Mouse (Mus musculus): ENCODE results near the gene Carmil3. TPM values are rescaled to one million over a fixed set of nuclear protein-coding genes. Genes with fewer than 3 reads are reported as not detected.

The Carmil3 gene
- polyA plus RNA-seq, 1 experiment from 2014 or later: 1.6 TPM

GRCm38 (mm10) chr14:55477829-55478228 is 12.6 kb upstream of the Carmil3 start:
- H3K27me3 ChIP-seq (ENCODE audit: control insufficient read depth, insufficient read depth, low read length): no peaks in the 10 kb centered on the region
- no peak overlapping the region for H3K27ac ChIP-seq (replicated peaks in 1 of 2; ENCODE audit: control insufficient read depth in 1 of 2, insufficient read depth in 1 of 2, low read depth in 2 of 2, low read length in 2 of 2)
- H3K4me2 ChIP-seq (ENCODE audit: low read length): no peak overlapping the region
- ATAC-seq (ENCODE audit: insufficient number of reproducible peaks, insufficient read depth, low FRiP score, low read depth): no peak
- H3K9me3 ChIP-seq (ENCODE audit: control insufficient read depth, low read length): no peaks in the 10 kb centered on the region
- no peak overlapping the region for H3K9ac ChIP-seq (ENCODE audit: low read length)
- peaks cover 16% of the 10 kb centered on the region for H3K36me3 ChIP-seq (ENCODE audit: control insufficient read depth, insufficient read depth, low read length)
- WGBS: 61% methylated on average over 5 of the region's 5 CpGs
- no peaks in the 10 kb centered on the region for H3K4me1 ChIP-seq (ENCODE audit: control insufficient read depth in 2 of 2, insufficient read depth in 2 of 2, low read length in 2 of 2)
- H3K4me3 ChIP-seq (ENCODE audit: control insufficient read depth in 1 of 2, insufficient read depth in 1 of 2, low read depth in 1 of 2, low read length in 2 of 2): no peak overlapping the region

DNA sequence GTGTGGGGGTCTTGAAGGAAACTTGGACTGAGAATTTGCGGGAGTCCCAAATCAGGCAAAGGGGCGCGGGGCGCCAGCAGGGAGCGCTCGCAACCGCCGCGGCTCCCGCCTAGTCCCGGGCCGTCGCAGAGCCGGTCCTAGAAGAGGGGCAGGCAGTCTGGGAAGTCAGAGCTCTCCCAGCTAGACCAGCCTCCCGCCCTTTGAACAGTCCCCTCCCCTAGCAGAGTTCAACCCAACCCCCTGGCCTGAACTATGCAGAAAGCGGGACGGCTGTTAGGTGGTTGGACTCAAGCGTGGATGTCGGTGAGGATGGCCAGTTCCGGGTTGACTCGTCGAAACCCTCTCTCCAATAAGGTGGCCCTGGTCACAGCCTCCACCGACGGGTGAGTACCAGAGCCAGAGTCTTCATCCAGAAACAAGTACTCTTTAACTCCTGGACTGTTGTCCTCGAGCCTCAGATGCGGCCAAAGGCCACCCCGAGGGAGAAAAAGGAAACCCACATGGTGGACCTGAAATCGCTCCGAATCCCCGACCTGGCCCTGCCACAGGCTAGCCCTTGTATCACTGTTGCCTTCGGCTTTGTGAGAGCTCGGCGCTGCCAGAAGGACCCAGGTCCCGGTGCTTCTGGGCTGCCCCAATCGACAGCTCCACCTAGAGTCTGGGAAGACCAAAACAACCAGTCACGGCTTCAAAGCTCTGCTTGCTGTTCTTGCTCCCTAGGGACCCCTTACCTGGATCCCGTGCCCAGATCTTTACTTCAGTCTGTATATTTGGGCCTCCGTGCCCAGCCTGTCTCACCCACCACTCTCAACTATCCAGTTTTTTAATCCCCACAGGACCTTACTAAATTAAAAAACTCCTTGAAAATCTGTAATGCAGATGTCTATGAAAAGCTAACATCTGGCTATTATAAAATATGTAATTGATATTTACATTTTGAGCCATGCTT is 11.5 kb upstream of the Carmil3 start, which contains the start of gene Dhrs4:
Dhrs4 (plus strand) TSS at position 108 of the 949 bp plus-strand sequence.
- peak within 1 kb of the TSS; percentile 57 to 64 for H3K4me3 ChIP-seq (ENCODE audit: control insufficient read depth in 1 of 2, insufficient read depth in 1 of 2, low read depth in 1 of 2, low read length in 2 of 2)
- H3K9me3 ChIP-seq (ENCODE audit: control insufficient read depth, low read length): no peaks in the 10 kb centered on the region
- peak; percentile 96 for ATAC-seq (ENCODE audit: insufficient number of reproducible peaks, insufficient read depth, low FRiP score, low read depth)
- WGBS: under 1% methylated on average over 38 of the region's 38 CpGs
- no peaks in the 10 kb centered on the region for H3K27me3 ChIP-seq (ENCODE audit: control insufficient read depth, insufficient read depth, low read length)
- H3K27ac ChIP-seq (replicated peaks in 1 of 2; ENCODE audit: control insufficient read depth in 1 of 2, insufficient read depth in 1 of 2, low read depth in 2 of 2, low read length in 2 of 2): peak within 1 kb of the TSS; percentile 37 to 82
- no peaks in the 10 kb centered on the region for H3K4me1 ChIP-seq (ENCODE audit: control insufficient read depth in 2 of 2, insufficient read depth in 2 of 2, low read length in 2 of 2)
- peak within 1 kb of the TSS; percentile 83 for H3K4me2 ChIP-seq (ENCODE audit: low read length)
- H3K9ac ChIP-seq (ENCODE audit: low read length): peak within 1 kb of the TSS; percentile 85
- H3K36me3 ChIP-seq (ENCODE audit: control insufficient read depth, insufficient read depth, low read length): peaks cover 19% of the 10 kb centered on the region

- Histone ChIP-seq H3K9ac (ENCODE audit: low read length) (0 out of 2 replicates have a peak overlapping the region, but pooled peaks have one; percentile 85), H3K4me3 (ENCODE audit: control insufficient read depth in 1 of 2, insufficient read depth in 1 of 2, low read depth in 1 of 2, low read length in 2 of 2) (no peak overlapping the region), H3K4me2 (ENCODE audit: low read length) (peak overlapping the region; percentile 83; the same call in 1 of the 2 replicates), H3K9me3 (ENCODE audit: control insufficient read depth, low read length) (no peaks in the 10 kb centered on the region), H3K27ac (replicated peaks in 1 of 2; ENCODE audit: control insufficient read depth in 1 of 2, insufficient read depth in 1 of 2, low read depth in 2 of 2, low read length in 2 of 2) (no peak overlapping the region), H3K4me1 (ENCODE audit: control insufficient read depth in 2 of 2, insufficient read depth in 2 of 2, low read length in 2 of 2) (no peaks in the 10 kb centered on the region), H3K27me3 (ENCODE audit: control insufficient read depth, insufficient read depth, low read length) (no peaks in the 10 kb centered on the region), H3K36me3 (ENCODE audit: control insufficient read depth, insufficient read depth, low read length) (peaks cover 24% of the 10 kb centered on the region)
- WGBS: 85% methylated on average over 10 of the region's 10 CpGs
- ATAC-seq (ENCODE audit: insufficient number of reproducible peaks, insufficient read depth, low FRiP score, low read depth): no peak
Measured at GRCm38 (mm10) chr14:55479629-55480028, 10.8 kb upstream of the Carmil3 start.

GRCm38 (mm10) chr14:55484430-55485085 is 5.9 kb upstream of the Carmil3 start:
- H3K4me3 ChIP-seq (ENCODE audit: control insufficient read depth in 1 of 2, insufficient read depth in 1 of 2, low read depth in 1 of 2, low read length in 2 of 2): no peak overlapping the region
- H3K4me1 ChIP-seq (ENCODE audit: control insufficient read depth in 2 of 2, insufficient read depth in 2 of 2, low read length in 2 of 2): no peaks in the 10 kb centered on the region
- no peak for ATAC-seq (ENCODE audit: insufficient number of reproducible peaks, insufficient read depth, low FRiP score, low read depth)
- no peaks in the 10 kb centered on the region for H3K9me3 ChIP-seq (ENCODE audit: control insufficient read depth, low read length)
- WGBS: 68% methylated on average over 5 of the region's 5 CpGs
- H3K36me3 ChIP-seq (ENCODE audit: control insufficient read depth, insufficient read depth, low read length): peaks cover 47% of the 10 kb centered on the region
- H3K27me3 ChIP-seq (ENCODE audit: control insufficient read depth, insufficient read depth, low read length): no peaks in the 10 kb centered on the region
- H3K27ac ChIP-seq (replicated peaks in 1 of 2; ENCODE audit: control insufficient read depth in 1 of 2, insufficient read depth in 1 of 2, low read depth in 2 of 2, low read length in 2 of 2): no peak overlapping the region
- no peak overlapping the region for H3K4me2 ChIP-seq (ENCODE audit: low read length)
- H3K9ac ChIP-seq (ENCODE audit: low read length): no peak overlapping the region

- Histone ChIP-seq H3K4me2 (ENCODE audit: low read length) (no peak overlapping the region), H3K36me3 (ENCODE audit: control insufficient read depth, insufficient read depth, low read length) (peaks cover 35% of the 10 kb centered on the region), H3K27ac (replicated peaks in 1 of 2; ENCODE audit: control insufficient read depth in 1 of 2, insufficient read depth in 1 of 2, low read depth in 2 of 2, low read length in 2 of 2) (no peak overlapping the region), H3K4me3 (ENCODE audit: control insufficient read depth in 1 of 2, insufficient read depth in 1 of 2, low read depth in 1 of 2, low read length in 2 of 2) (no peak overlapping the region), H3K27me3 (ENCODE audit: control insufficient read depth, insufficient read depth, low read length) (no peaks in the 10 kb centered on the region), H3K4me1 (ENCODE audit: control insufficient read depth in 2 of 2, insufficient read depth in 2 of 2, low read length in 2 of 2) (peaks cover 2 to 6% of the 10 kb centered on the region in 2 experiments; a peak in 1 of 4 replicates), H3K9me3 (ENCODE audit: control insufficient read depth, low read length) (no peaks in the 10 kb centered on the region), H3K9ac (ENCODE audit: low read length) (no peak overlapping the region)
- ATAC-seq (ENCODE audit: insufficient number of reproducible peaks, insufficient read depth, low FRiP score, low read depth): no peak
- WGBS: 79% methylated on average over 8 of the region's 8 CpGs
Measured at GRCm38 (mm10) chr14:55486836-55487235, 3.6 kb upstream of the Carmil3 start.

DNA sequence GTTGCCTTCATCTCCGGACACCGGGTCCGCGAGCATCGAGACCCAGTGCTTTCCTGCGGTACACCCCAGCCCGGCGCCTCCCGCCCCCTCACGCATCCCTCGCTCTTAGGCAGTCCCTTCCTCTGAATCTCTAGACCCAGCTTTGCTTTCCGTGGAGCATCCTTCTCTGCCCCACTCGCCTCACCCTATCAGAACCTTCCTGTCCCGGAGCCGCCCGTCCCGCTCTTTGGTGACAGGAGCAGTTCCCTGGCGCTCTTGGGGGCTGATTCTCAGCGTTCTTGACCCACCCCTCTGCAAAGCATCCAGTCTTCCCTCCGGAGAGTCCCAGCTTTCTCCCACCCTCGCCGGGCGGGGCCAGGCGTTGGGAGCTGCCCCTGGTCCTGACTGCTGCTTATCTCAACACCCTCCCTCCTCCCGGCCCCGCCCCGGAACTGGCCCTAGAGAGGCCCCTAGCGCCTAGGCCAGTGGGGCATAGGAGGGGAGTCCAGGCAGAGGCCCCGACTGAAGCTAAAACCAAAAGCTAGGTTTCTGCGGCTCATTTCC is 911 bp downstream of the Carmil3 start:
- H3K27ac ChIP-seq (replicated peaks in 1 of 2; ENCODE audit: control insufficient read depth in 1 of 2, insufficient read depth in 1 of 2, low read depth in 2 of 2, low read length in 2 of 2): 0 out of 4 replicates have a peak overlapping the region, but pooled peaks of 1 of the 2 experiments have one; percentile 11
- H3K4me2 ChIP-seq (ENCODE audit: low read length): peak overlapping the region; percentile 98
- peaks cover 13% of the 10 kb centered on the region for H3K36me3 ChIP-seq (ENCODE audit: control insufficient read depth, insufficient read depth, low read length)
- H3K4me1 ChIP-seq (ENCODE audit: control insufficient read depth in 2 of 2, insufficient read depth in 2 of 2, low read length in 2 of 2): peaks cover 6 to 13% of the 10 kb centered on the region in 2 experiments
- H3K4me3 ChIP-seq (ENCODE audit: control insufficient read depth in 1 of 2, insufficient read depth in 1 of 2, low read depth in 1 of 2, low read length in 2 of 2): peak overlapping the region; percentile 67 to 71
- H3K9ac ChIP-seq (ENCODE audit: low read length): peak overlapping the region; percentile 72
- H3K27me3 ChIP-seq (ENCODE audit: control insufficient read depth, insufficient read depth, low read length): no peaks in the 10 kb centered on the region
- no peaks in the 10 kb centered on the region for H3K9me3 ChIP-seq (ENCODE audit: control insufficient read depth, low read length)
- peak; percentile 35 for ATAC-seq (ENCODE audit: insufficient number of reproducible peaks, insufficient read depth, low FRiP score, low read depth)
- under 1% methylated on average over 23 of the region's 30 CpGs for WGBS

DNA sequence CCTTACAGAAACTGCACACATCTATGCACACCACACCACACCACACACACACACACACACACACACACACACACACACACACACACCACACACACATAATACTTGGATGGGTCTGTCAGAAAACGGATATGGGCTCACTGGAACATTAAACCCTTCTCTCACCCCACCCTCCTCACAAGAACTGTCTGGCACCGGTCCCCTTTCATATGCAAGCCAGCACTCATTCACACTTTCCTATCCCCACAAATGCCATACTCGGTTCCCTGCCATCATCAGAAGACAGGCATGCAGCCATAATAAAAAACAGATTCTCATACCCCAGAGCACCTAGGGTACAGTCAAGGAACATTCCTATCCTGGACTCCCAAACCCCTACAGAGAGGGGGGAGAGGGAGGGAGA is 1.7 kb downstream of the Carmil3 start:
- Histone ChIP-seq H3K27me3 (ENCODE audit: control insufficient read depth, insufficient read depth, low read length) (no peaks in the 10 kb centered on the region), H3K36me3 (ENCODE audit: control insufficient read depth, insufficient read depth, low read length) (peaks cover 6% of the 10 kb centered on the region), H3K4me1 (ENCODE audit: control insufficient read depth in 2 of 2, insufficient read depth in 2 of 2, low read length in 2 of 2) (peaks cover 14 to 19% of the 10 kb centered on the region in 2 experiments), H3K27ac (replicated peaks in 1 of 2; ENCODE audit: control insufficient read depth in 1 of 2, insufficient read depth in 1 of 2, low read depth in 2 of 2, low read length in 2 of 2) (no peak overlapping the region), H3K9ac (ENCODE audit: low read length) (no peak overlapping the region), H3K4me2 (ENCODE audit: low read length) (0 out of 2 replicates have a peak overlapping the region, but pooled peaks have one; percentile 98), H3K9me3 (ENCODE audit: control insufficient read depth, low read length) (no peaks in the 10 kb centered on the region), H3K4me3 (ENCODE audit: control insufficient read depth in 1 of 2, insufficient read depth in 1 of 2, low read depth in 1 of 2, low read length in 2 of 2) (no peak overlapping the region)
- ATAC-seq (ENCODE audit: insufficient number of reproducible peaks, insufficient read depth, low FRiP score, low read depth): no peak
- WGBS: 33% methylated on average over 3 of the region's 3 CpGs

Measured in heart, embryonic 14.5 days (tissue).